Mouse (Mus musculus) gastrocnemius, postnatal 10 days (tissue): ENCODE data around the gene Ddx58. TPM values are rescaled to one million over a fixed set of nuclear protein-coding genes. Genes with fewer than 3 reads are reported as not detected.

ENCODE experiments used
- DNase-seq: peaks from one replicate; pipeline ENCODE4 v3.0.0; 2021; ENCODE audit warnings: mixed read lengths
- long read RNA-seq, 2 experiments: library from polyadenylated mRNA; stranded (forward); transcript quantifications; one replicate each; pipeline ENCODE4 v2.0.0; 2021
- total RNA-seq, 2 experiments: library from RNA; stranded (reverse); gene quantifications; 2 replicates each; pipeline ENCODE4 v1.2.3; 2021

Gene Ddx58
- 1 to 10 TPM; 3.8 to 6.3 TPM for total RNA-seq
- long read RNA-seq, experiment 1, transcript Ddx58-201 (18 exons, 3,874 nt): major isoform, 5 of 5 reads
- long read RNA-seq, experiment 1, partial matches to known transcripts: 0 of 5 reads
- long read RNA-seq, experiment 1, other reads (novel, unspliced or antisense): 0 of 5 reads
- long read RNA-seq, experiment 2, partial matches to known transcripts: 0 of 1 reads
- long read RNA-seq, experiment 2, other reads (novel, unspliced or antisense): 0 of 1 reads

DNA sequence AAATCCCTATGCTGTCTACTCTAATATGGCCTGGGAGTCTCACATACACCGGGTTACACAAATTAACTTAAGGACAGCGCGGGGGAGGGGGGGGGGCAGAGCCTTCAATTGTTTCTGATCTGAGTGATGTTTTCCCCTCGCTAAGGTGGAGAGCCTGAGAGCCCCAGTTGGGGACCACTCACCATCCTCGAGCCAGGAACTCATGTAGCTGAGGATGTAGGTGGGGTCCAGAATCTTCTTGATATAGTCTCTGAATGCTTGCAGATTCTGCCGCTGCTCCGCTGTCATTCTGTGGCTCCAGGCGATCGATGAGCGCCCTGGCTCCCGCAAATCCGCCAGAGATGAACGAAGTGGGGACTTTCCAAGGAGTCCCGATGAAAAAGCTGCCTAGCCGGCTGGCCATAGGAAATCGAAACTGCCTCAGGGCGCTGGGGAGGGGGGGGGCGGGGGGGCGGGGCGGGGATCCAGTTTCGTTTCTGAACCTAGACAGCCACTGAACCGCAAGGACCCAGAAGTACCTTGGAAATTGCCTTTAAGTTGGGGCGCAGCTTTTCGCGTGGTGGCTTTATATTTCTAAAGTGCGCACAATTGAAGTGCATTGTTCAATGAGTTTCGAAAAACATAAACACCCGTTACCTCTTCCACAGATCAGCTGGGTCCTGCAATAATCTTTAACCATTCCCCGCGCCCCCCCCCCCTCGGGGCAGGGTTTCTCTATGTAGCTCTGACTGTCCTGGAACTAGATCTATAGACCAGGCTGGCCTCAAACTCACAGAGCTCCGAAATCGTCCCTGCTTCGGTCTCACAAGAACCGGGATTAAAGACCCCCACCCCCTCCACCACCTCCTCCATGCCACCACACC is at the start of gene Ddx58:
Gene Ddx58 (minus strand): TSS at position 420 of the 863 bp plus-strand sequence.
- peak; percentile 17 for DNase-seq

DNA sequence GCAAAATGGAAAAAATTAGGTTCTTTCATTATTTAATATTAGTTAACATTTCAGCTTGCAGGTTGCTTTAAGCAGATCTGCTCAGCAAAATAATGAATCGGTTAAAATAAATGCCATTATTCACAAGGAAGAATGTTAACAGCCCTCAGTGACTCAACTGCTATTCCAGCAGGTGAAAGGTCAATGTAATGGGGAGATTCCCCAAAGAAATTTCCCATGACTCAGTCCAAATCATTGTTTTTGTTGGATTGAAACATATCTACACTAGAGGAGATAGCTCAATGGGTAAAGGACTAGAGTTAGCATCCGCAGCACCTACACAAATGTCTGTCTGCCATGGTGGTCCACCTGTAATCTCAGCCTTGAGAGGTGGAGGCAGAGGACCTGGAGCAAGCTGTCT is 49.4 kb upstream of the Ddx58 start:
- no peak for DNase-seq

DNA sequence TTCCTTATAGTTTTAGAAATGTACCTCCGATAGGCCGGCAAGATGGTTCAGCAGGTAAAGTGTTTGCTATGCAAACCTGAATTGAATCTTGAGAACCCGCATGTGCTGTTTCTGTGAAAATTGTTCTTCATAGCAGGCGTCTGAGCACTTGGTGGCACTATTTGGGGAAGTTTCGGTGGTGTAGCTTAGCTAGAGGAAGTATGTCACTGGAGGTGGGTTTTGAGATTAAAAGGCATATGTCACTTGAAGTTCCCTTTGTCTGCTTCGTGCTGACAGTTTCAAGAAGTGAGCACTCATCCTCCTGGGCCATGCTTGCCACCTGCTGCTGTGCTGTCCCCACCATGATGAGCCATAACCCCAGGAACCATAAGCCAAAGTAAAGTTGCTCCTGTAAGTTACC is 47.8 kb upstream of the Ddx58 start:
- no peak for DNase-seq

GRCm38 (mm10) chr4:40285582-40285981 is 46.0 kb upstream of the Ddx58 start:
- DNase-seq: peak; percentile 61

GRCm38 (mm10) chr4:40279276-40279900 is 39.8 kb upstream of the Ddx58 start, which contains the start of gene Ndufb6:
Ndufb6 (minus strand) TSS chr4:40279421.
- DNase-seq: peak; percentile 98

DNA sequence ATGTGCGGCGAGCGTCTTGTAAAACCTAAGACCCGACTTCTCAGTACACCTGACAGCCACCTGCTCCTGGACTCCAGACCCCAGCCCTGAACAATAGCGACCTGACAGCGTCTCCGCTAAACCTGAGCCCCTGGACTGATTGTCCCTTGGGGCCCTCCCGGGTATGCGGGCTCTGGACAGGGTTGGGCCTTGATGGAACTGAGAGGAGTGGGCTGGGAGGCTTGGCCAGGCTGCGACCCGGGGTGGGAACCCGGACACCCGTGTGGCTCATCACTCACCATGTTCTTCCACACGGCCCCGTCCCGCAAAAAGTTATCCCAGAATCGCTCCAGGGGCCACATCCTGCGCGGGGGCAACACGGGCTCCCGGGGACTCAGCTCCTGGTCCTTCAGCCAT is 39.2 kb upstream of the Ddx58 start:
- no peak for DNase-seq

- peak; percentile 90 for DNase-seq
These were observed 29.9 kb upstream of the Ddx58 start, which contains the start of the genes Smim27 and Topors for GRCm38 (mm10) chr4:40269430-40270032. Smim27 (plus strand) TSS chr4:40269579. Topors (minus strand) TSS chr4:40269850.

GRCm38 (mm10) chr4:40268835-40269234 is 29.2 kb upstream of the Ddx58 start:
- no peak for DNase-seq

DNA sequence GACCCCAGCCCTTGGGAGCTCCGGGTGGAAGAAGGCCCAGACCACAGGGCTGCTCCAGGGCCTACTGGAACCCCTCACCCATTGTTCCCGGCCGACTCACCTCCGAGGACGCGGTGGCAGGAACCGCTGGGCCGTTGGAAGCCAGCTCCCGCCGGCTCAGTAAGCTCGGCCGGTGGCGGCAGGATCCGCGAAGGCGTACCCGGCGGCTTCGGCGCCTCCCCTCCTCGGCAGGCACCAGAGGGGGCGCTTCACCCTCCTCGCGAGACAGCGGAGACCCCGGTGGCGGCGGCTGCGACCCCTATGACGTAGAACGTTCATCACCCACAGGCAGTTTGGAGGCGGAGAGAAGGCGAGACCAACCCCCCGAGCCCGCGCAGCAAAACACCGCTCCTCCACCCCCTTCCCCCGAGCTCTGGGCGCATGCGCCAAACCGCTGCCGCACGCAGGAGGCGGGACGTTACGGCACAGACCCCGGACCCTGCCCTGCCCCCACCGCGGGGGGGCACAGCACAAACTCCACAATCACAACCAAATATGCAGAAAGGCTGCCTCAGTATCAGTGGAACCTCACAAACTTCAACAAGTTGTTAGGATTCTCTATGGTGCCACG is 28.7 kb upstream of the Ddx58 start:
- DNase-seq: peak; percentile 90

- DNase-seq: no peak
These were observed 28.1 kb upstream of the Ddx58 start for GRCm38 (mm10) chr4:40267681-40268080.

DNA sequence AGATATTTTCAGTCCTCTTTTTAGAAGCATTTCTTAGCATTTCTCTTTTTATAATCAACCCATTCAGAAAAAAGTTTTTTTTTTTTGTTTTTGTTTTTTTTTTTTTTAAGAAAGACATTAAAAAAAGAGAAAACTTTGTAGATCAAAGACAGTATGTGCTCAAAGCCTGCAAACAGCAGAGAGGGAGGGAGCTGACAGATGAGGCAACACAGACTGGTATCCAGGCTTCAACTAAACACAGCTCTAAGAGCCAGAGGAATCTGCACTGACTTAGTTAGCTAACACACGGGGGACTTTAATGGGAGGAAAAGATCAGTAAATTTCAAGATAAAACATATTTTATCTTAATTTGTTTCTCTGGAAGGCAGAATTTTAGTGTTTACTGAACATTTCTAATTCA is 24.7 kb upstream of the Ddx58 start:
- DNase-seq: no peak

DNA sequence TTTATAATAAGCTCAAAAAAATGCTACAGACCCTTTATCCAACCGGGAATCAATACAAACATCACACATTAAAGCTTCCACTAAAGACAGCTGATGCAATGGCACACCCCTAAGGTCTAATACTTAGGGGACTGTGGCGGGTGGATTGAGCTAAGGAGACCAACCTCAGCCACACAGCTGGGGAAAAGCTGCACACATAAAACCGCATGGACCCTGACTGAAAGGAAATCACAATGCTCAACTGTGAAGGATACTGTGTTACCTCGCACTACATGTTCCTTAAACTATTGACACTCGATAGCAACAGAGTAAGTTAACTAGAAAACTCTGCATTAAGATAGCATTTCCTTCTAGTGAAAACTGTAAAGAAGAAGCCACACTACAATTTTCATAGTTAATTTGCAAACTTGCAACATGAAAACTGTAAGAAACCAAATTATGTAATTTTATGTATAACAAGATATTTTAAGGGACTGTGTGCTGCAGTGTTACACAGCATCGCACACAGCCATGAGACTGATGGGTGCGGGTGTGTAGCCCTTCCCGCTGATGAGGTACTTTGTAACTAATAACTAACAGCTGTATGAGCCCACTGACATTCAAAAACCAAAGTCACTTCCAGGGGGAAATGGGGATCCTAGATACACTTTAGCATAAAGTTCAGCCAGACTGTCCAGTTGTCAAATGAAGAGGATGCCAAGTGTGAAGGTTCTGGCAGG is 14.9 kb upstream of the Ddx58 start:
- DNase-seq: no peak

DNA sequence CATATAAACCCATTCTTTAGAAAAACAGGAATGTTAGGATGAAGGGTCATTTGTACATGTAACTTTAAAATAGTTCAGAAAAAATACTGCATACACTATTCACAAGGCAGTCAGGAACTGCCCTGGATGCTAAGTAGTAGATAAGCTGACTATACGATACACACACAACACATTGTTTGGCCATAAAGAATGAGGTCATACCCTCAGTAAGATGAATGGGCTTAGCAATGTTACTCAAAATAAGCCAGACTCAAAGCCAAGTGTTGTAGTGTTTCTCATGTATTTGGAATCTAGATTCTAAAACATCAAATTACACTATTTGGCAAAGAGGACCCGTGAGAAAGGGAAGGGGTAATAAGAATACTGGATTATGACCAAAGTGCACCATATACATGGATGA is 14.1 kb upstream of the Ddx58 start:
- DNase-seq: no peak

DNA sequence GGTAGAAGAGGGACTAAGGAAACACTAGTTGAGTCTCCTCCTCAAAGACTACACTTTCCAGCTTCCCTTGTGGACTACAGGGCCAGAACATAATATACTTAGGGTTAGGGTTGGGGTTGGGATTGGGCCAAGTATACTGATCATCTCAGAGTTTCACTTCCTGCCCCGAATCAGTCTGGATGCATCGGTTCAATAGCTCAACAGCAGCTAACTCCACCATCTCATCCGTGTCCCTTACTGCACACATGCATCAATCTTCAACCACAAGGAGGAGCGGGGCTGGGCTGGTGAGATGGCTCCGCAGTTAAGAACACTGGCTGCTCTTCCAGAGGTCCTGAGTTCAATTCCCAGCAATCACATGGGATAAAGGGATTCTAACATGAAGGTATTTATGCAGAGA is 11.4 kb upstream of the Ddx58 start:
- DNase-seq: no peak

DNA sequence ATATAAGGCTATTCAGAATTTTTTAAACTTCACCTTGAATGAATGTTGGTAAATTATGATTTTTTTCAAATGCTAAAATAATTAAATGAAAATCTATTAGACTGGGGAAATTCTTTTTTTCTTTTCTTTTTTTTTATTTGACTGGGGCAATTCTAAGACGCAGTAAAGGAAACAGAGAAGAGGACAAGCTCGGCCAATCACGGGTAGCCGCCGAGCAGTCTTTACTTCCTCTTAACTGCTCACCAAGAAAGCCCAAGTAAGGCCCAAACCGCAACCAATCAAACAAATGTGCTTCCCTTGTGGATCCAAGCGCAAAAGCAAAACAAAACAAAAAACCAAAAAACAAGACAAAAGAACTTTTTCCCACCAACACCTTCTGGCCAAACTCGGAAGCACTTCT is 4.4 kb upstream of the Ddx58 start:
- DNase-seq: no peak

DNA sequence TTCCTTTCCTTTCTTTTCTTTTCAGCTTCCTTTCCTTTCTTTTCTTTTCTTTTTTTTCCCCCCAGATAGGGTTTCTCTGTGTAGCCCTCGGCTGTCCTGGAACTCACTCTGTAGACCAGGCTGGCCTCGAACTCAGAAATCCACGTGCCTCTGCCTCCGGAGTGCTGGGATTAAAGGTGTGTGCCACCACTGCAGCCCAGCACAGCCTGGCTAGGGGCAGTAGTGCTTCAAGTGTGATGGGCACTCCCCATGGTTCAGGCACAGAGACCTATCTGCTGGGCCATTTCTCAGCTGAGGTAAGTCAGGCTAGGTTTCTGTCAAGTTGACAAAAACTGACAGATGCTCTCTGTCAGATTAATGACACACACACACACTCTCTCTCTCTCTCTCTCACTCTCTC is 3.4 kb upstream of the Ddx58 start:
- no peak for DNase-seq

DNA sequence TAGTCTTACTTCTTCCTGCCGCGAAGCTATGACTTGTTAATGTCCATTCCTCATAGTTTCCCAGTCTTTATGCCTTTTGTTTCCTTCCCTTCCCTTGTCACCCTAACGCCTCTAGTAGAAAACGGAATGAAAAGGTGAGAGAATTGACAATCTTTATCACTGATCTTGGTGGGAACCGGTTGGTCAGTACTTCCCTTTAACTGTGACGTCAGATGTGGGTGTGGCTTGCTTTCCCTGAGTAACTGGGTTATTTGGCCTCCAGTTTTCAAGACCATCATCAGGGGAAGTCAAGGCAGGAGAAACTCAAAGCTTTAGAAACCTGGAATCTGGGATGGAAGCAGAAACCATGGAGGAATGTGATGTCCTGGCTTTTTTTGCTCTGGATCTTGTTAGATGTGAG is 2.3 kb upstream of the Ddx58 start:
- no peak for DNase-seq

DNA sequence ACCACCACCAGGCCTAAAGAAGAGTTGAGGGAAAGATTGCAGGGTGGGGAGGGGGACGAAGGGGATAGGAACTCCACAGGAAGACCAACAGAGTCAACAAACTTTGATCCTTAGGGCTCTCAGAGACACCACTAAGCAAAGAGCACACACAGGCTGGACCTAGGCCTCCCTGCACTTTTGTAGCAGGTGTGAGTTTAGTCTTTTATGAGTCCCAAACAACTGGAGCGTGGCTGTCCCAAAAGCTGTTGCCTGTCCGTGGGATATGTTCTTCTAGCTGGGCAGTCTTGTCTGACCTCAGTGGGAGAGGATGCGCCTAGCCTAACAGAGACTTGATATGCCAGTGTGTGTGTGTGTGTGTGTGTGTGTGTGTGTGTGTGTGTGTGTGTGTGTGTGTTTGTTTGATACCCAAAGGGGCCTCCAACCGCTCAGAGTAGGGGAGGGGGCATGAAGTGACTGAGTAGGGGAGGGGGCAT is 680 bp upstream of the Ddx58 start:
- no peak for DNase-seq

DNA sequence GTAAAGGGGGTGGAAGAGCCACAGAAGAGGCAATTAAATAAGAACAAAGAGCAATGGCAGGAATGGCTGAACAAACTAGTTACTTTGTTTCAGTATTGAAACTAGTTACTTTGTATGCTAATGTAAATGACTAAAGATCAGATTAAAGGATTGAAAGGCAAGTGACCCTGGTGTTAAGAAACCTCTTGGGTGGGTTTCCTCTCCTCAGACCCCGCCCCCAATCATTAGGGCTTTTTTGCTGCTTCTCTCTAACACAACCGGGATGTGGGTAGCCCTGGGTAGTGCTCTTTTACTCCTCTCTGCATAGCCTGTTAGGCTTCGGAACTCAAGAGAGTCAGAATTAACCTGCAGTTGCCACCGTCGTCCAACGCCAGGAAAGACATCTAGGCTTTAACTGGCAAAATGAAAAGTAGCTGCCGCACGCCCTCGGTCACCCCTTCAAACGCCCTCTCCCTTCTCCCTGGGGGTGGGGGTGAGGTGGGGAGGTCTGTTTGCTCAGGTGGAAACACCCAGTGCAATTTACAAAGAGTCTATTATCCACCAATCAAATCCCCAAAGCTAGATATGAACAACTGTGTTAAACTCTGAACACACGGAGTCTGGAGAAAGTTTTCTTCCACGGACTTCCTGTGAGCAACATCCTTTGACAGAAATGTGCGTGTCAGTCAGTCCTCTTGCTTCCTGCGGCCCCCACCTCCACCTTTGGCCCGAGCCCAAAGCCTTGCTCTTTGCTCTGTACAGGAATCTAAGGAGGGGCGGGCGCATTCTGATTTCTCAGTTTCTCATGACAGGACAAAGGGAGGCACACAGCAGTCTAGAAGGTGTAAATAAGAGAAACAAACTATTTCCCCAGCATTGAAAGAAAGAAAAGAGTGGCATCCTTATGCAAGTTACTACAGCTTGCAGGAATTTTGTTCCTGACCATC is 882 bp downstream of the Ddx58 start:
- DNase-seq: peak; percentile 52

GRCm38 (mm10) chr4:40236829-40237228 is 2.8 kb downstream of the Ddx58 start:
- no peak for DNase-seq
